Mouse (Mus musculus): ENCODE measurements around the gene Sik3. TPM values are rescaled to one million over a fixed set of nuclear protein-coding genes. Genes with fewer than 3 reads are reported as not detected.
"Not testable (repeated sequence)": the region's sequence is repeated elsewhere in the genome, so short reads cannot be mapped to it uniquely, and the experiment has no call there.

The Sik3 gene
- polyA plus RNA-seq, 1 experiment from 2014 or later: 11.7 TPM

- H3K36me3 ChIP-seq: 0 out of 2 replicates have a peak, but pooled peaks cover 7% of the 10 kb centered on the region
- peak overlapping the region; percentile 66 for H3K27ac ChIP-seq
- ATAC-seq (replicated peaks; ENCODE audit: insufficient number of reproducible peaks, insufficient read depth, low FRiP score, low read depth): no peak
- H3K27me3 ChIP-seq: no peaks in the 10 kb centered on the region
- no peak overlapping the region for H3K9ac ChIP-seq
- no peak overlapping the region for H3K4me2 ChIP-seq
- H3K4me3 ChIP-seq: no peak overlapping the region
- peaks cover 45% of the 10 kb centered on the region for H3K4me1 ChIP-seq (replicated peaks)
- H3K9me3 ChIP-seq (replicated peaks): no peaks in the 10 kb centered on the region
- 70% methylated on average over 8 of the region's 8 CpGs for WGBS
These were observed 139.7 kb downstream of the Sik3 start for GRCm38 (mm10) chr9:46152067-46153015.

DNA sequence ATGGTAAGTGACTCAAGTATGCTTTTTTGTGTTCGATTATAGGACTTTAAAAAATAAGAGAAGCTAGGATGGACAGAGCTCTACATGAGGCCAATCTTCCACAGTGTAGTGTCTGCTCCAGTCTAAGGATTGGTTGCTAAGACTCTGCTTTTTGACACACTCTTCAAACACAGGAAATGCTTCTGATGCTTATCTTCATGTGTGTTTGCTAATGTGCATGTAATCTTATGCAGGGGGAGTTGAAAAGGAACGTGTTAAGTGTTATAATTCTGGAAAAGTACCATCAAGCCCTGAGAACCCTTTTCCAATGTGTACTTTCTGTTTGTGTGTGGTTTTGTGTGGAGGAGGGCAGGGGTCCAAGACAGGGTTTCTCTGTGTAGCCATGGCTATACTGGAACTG lies 141.8 kb downstream of the Sik3 start:
- H3K27me3 ChIP-seq: no peaks in the 10 kb centered on the region
- no peak overlapping the region for H3K27ac ChIP-seq
- no peak overlapping the region for H3K9ac ChIP-seq
- 59% methylated on average over 2 of the region's 2 CpGs for WGBS
- peaks cover 41% of the 10 kb centered on the region for H3K4me1 ChIP-seq (replicated peaks)
- ATAC-seq (replicated peaks; ENCODE audit: insufficient number of reproducible peaks, insufficient read depth, low FRiP score, low read depth): no peak
- 0 out of 2 replicates have a peak, but pooled peaks cover 3% of the 10 kb centered on the region for H3K36me3 ChIP-seq
- H3K9me3 ChIP-seq (replicated peaks): no peaks in the 10 kb centered on the region
- H3K4me2 ChIP-seq: no peak overlapping the region
- H3K4me3 ChIP-seq: no peak overlapping the region

GRCm38 (mm10) chr9:46155026-46155425 lies 142.4 kb downstream of the Sik3 start:
- H3K9me3 ChIP-seq (replicated peaks): no peaks in the 10 kb centered on the region
- no peak for ATAC-seq (replicated peaks; ENCODE audit: insufficient number of reproducible peaks, insufficient read depth, low FRiP score, low read depth)
- 0 out of 2 replicates have a peak, but pooled peaks cover 3% of the 10 kb centered on the region for H3K36me3 ChIP-seq
- H3K27ac ChIP-seq: no peak overlapping the region
- WGBS: 75% methylated on average over 4 of the region's 4 CpGs
- peaks cover 36% of the 10 kb centered on the region for H3K4me1 ChIP-seq (replicated peaks)
- H3K4me3 ChIP-seq: no peak overlapping the region
- H3K27me3 ChIP-seq: no peaks in the 10 kb centered on the region
- no peak overlapping the region for H3K9ac ChIP-seq
- no peak overlapping the region for H3K4me2 ChIP-seq

DNA sequence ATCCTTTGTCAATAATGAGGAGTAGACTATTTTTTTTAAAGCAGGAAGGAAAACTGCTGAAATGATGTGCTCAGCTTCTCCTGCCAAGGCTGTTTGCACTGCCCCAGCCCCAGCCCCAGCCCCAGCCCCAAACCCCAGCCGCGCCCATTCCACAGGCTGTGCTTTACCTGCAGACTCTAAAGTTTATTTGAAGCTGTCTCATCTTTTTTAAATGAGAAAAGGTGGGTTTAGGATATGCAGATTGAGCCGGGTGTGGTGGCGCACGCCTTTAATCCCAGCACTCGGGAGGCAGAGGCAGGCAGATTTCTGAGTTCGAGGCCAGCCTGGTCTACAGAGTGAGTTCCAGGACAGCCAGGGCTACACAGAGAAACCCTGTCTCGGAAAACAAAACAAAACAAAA lies 143.2 kb downstream of the Sik3 start:
- not testable (repeated sequence) for H3K36me3 ChIP-seq; H3K27me3 ChIP-seq; ATAC-seq (replicated peaks; ENCODE audit: insufficient number of reproducible peaks, insufficient read depth, low FRiP score, low read depth); H3K9ac ChIP-seq; H3K27ac ChIP-seq; H3K4me2 ChIP-seq; H3K9me3 ChIP-seq (replicated peaks); H3K4me3 ChIP-seq
- 89% methylated on average over 8 of the region's 8 CpGs for WGBS
- peaks cover 28% of the 10 kb centered on the region for H3K4me1 ChIP-seq (replicated peaks)

DNA sequence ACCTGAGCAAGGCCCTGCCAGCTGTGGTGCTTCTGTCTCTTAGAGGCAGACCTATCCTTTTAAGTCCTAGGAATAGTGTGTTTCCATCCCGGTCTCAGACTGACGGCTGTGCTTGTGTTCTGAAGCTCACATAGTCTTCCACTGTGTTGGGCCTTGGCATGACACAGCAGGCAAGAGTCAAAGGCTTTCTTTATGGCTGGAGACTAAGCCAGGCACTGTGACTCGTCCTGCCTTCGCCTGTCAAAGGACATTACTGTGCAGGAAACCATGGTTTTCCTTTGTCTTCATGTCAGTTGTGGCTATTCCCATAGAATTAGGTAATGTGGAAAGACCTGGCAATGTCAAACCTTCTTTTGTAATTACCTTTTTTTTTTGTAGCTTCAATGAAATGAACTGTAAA lies 144.1 kb downstream of the Sik3 start:
- H3K4me1 ChIP-seq (replicated peaks): peaks cover 19% of the 10 kb centered on the region
- no peak for ATAC-seq (replicated peaks; ENCODE audit: insufficient number of reproducible peaks, insufficient read depth, low FRiP score, low read depth)
- peak overlapping the region; percentile 38 for H3K27ac ChIP-seq
- H3K4me2 ChIP-seq: no peak overlapping the region
- 55% methylated on average over 4 of the region's 4 CpGs for WGBS
- H3K36me3 ChIP-seq: 0 out of 2 replicates have a peak, but pooled peaks cover 3% of the 10 kb centered on the region
- H3K27me3 ChIP-seq: no peaks in the 10 kb centered on the region
- H3K4me3 ChIP-seq: no peak overlapping the region
- no peaks in the 10 kb centered on the region for H3K9me3 ChIP-seq (replicated peaks)
- no peak overlapping the region for H3K9ac ChIP-seq

GRCm38 (mm10) chr9:46158273-46158813 lies 145.7 kb downstream of the Sik3 start:
- 82% methylated on average over 4 of the region's 4 CpGs for WGBS
- H3K27ac ChIP-seq: no peak overlapping the region
- no peak overlapping the region for H3K4me3 ChIP-seq
- ATAC-seq (replicated peaks; ENCODE audit: insufficient number of reproducible peaks, insufficient read depth, low FRiP score, low read depth): no peak
- no peak overlapping the region for H3K9ac ChIP-seq
- no peaks in the 10 kb centered on the region for H3K9me3 ChIP-seq (replicated peaks)
- H3K27me3 ChIP-seq: no peaks in the 10 kb centered on the region
- H3K36me3 ChIP-seq: 0 out of 2 replicates have a peak, but pooled peaks cover 3% of the 10 kb centered on the region
- peaks cover 9% of the 10 kb centered on the region for H3K4me1 ChIP-seq (replicated peaks)
- no peak overlapping the region for H3K4me2 ChIP-seq

DNA sequence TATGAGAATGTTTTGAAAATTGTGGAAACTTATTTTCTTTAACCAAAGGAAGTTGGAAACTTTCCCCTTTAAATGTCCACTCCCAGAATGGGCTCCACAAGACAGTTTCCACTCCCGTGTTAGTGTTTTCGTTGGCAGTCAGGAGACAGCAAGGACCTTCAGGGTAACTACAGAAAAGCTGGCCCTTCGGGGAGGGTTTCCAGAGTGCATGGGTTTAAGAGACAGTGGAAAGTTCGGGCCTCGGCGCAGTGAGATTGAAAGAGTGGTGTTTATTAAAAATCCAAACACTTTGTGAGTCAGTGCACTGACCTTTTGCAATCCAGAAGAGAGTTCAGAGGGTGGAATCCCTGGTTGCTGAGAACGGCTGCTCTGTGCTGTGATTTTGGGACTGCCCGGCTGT lies 150.8 kb downstream of the Sik3 start:
- no peak overlapping the region for H3K4me3 ChIP-seq
- H3K4me2 ChIP-seq: no peak overlapping the region
- H3K9me3 ChIP-seq (replicated peaks): no peaks in the 10 kb centered on the region
- H3K27ac ChIP-seq: peak overlapping the region; percentile 48
- no peaks in the 10 kb centered on the region for H3K4me1 ChIP-seq (replicated peaks)
- no peak for ATAC-seq (replicated peaks; ENCODE audit: insufficient number of reproducible peaks, insufficient read depth, low FRiP score, low read depth)
- no peaks in the 10 kb centered on the region for H3K36me3 ChIP-seq
- 66% methylated on average over 8 of the region's 8 CpGs for WGBS
- H3K27me3 ChIP-seq: no peaks in the 10 kb centered on the region
- H3K9ac ChIP-seq: no peak overlapping the region

GRCm38 (mm10) chr9:46168802-46169201 lies 156.2 kb downstream of the Sik3 start:
- no peak overlapping the region for H3K27ac ChIP-seq
- no peaks in the 10 kb centered on the region for H3K27me3 ChIP-seq
- H3K4me2 ChIP-seq: no peak overlapping the region
- H3K36me3 ChIP-seq: no peaks in the 10 kb centered on the region
- no peaks in the 10 kb centered on the region for H3K4me1 ChIP-seq (replicated peaks)
- H3K9ac ChIP-seq: no peak overlapping the region
- no peak for ATAC-seq (replicated peaks; ENCODE audit: insufficient number of reproducible peaks, insufficient read depth, low FRiP score, low read depth)
- H3K9me3 ChIP-seq (replicated peaks): no peaks in the 10 kb centered on the region
- H3K4me3 ChIP-seq: no peak overlapping the region
- 87% methylated on average over 4 of the region's 4 CpGs for WGBS

- WGBS: 81% methylated on average over 2 of the region's 2 CpGs
- H3K4me2 ChIP-seq: no peak overlapping the region
- peaks cover 10% of the 10 kb centered on the region for H3K4me1 ChIP-seq (replicated peaks)
These were observed 159.6 kb downstream of the Sik3 start for GRCm38 (mm10) chr9:46172251-46172650.

GRCm38 (mm10) chr9:46172953-46173352 lies 160.3 kb downstream of the Sik3 start:
- 40% methylated on average over 2 of the region's 2 CpGs for WGBS
- H3K9me3 ChIP-seq (replicated peaks): no peaks in the 10 kb centered on the region
- no peaks in the 10 kb centered on the region for H3K36me3 ChIP-seq
- no peak overlapping the region for H3K9ac ChIP-seq
- H3K27me3 ChIP-seq: no peaks in the 10 kb centered on the region
- H3K4me3 ChIP-seq: no peak overlapping the region
- no peak overlapping the region for H3K4me2 ChIP-seq
- no peak overlapping the region for H3K27ac ChIP-seq
- ATAC-seq (replicated peaks; ENCODE audit: insufficient number of reproducible peaks, insufficient read depth, low FRiP score, low read depth): no peak
- H3K4me1 ChIP-seq (replicated peaks): peaks cover 10% of the 10 kb centered on the region

More at GRCm38 (mm10) chr9:46172251-46172650, 159.6 kb downstream of the Sik3 start:
- H3K36me3 ChIP-seq: no peaks in the 10 kb centered on the region
- H3K9ac ChIP-seq: no peak overlapping the region
- H3K27ac ChIP-seq: no peak overlapping the region
- no peak overlapping the region for H3K4me3 ChIP-seq
- no peaks in the 10 kb centered on the region for H3K9me3 ChIP-seq (replicated peaks)
- no peak for ATAC-seq (replicated peaks; ENCODE audit: insufficient number of reproducible peaks, insufficient read depth, low FRiP score, low read depth)
- no peaks in the 10 kb centered on the region for H3K27me3 ChIP-seq

DNA sequence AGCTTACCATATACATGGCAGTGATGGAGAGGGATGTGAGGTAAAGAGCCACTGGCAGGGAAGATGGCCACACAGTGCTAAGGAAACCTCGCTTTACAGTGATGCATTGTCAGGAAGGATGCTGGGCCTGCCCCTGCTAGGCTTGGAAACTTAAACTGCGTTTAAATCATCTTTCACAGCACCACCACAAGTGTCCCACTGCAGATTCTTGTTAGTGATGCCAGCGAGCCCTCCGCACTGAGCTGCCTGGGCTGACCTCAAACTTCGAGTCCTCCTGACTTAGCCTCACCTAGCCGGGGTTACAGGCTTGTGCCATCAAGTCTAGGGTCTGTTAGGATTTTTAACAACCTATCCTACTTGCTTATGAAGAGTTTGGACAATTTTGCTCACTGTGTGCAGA lies 161.3 kb downstream of the Sik3 start:
- peaks cover 10% of the 10 kb centered on the region for H3K4me1 ChIP-seq (replicated peaks)
- H3K36me3 ChIP-seq: 0 out of 2 replicates have a peak, but pooled peaks cover 7% of the 10 kb centered on the region
- no peak overlapping the region for H3K4me2 ChIP-seq
- no peak overlapping the region for H3K4me3 ChIP-seq
- 86% methylated on average over 6 of the region's 6 CpGs for WGBS
- H3K9me3 ChIP-seq (replicated peaks): no peaks in the 10 kb centered on the region
- no peak overlapping the region for H3K9ac ChIP-seq
- H3K27ac ChIP-seq: no peak overlapping the region
- no peaks in the 10 kb centered on the region for H3K27me3 ChIP-seq
- ATAC-seq (replicated peaks; ENCODE audit: insufficient number of reproducible peaks, insufficient read depth, low FRiP score, low read depth): no peak
